Mouse (Mus musculus): ENCODE data around the gene Gm10358.

DNA sequence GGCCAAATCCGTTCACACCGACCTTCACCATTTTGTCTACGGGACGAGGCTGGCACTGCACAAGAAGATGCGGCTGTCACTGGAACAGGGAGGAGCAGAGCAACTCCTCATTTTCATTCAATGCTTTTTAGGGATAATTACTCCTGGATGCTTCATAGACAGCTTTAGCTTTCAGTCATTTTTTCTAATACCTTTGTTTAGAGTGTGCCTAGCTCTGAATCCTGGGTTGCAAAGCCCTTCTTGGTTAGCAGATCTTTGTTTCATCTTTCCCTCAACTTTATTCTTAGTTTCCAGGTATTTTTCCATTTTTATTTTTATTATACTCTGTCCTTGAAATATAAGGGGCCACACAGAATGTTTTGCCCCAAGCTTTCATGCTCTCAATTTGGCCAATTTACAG is at the start of gene Gm10358:
- no peak for TF ChIP-seq CTCF (IDR thresholded peaks at IDR 0.05; ENCODE audit: extremely low read depth, insufficient read depth, low read length)
- no peak for TF ChIP-seq POLR2A (IDR thresholded peaks at IDR 0.05; ENCODE audit: extremely low read depth, insufficient read depth, low read length)
